Mouse (Mus musculus) naive thymus-derived CD4-positive, alpha-beta T cell, adult 2 months (primary cell): ENCODE results near the gene Vmn1r203.
"Not testable (repeated sequence)": the region's sequence is repeated elsewhere in the genome, so short reads cannot be mapped to it uniquely, and the experiment has no call there.

ENCODE experiments used
- DNase-seq: peaks from one replicate; pipeline ENCODE4 v3.0.0-alpha.2; 2011; ENCODE audit warnings: low read depth

Gene Vmn1r203

GRCm38 (mm10) chr13:22517814-22518213, at the start of gene Vmn1r203:
Vmn1r203 (plus strand) TSS chr13:22518114.
- DNase-seq, result no peak

GRCm38 (mm10) chr13:22471623-22472022, 46.3 kb upstream of the Vmn1r203 start, which contains the start of gene Vmn1r201:
Vmn1r201 (plus strand) TSS chr13:22471923.
- DNase-seq, result no peak

GRCm38 (mm10) chr13:22502431-22502830, 15.5 kb upstream of the Vmn1r203 start:
- DNase-seq, result no peak

GRCm38 (mm10) chr13:22505281-22505680, 12.6 kb upstream of the Vmn1r203 start, which contains the start of gene Vmn1r202:
Vmn1r202 (minus strand) TSS chr13:22505381.
- DNase-seq, result no peak

GRCm38 (mm10) chr13:22552898-22553297, 35.0 kb downstream of the Vmn1r203 start, which contains the start of gene Vmn1r204:
Vmn1r204 (plus strand) TSS chr13:22553198.
- not testable (repeated sequence) for DNase-seq

GRCm38 (mm10) chr13:22574911-22575310, 57.0 kb downstream of the Vmn1r203 start:
- not testable (repeated sequence) for DNase-seq
